Mouse (Mus musculus) retina, embryonic 14.5 days (tissue): ENCODE measurements around the gene Rxylt1.

ENCODE experiments used
- DNase-seq: peaks from one replicate; pipeline ENCODE4 v3.0.0-alpha.2; 2015; ENCODE audit warnings: low spot score

Gene Rxylt1

DNA sequence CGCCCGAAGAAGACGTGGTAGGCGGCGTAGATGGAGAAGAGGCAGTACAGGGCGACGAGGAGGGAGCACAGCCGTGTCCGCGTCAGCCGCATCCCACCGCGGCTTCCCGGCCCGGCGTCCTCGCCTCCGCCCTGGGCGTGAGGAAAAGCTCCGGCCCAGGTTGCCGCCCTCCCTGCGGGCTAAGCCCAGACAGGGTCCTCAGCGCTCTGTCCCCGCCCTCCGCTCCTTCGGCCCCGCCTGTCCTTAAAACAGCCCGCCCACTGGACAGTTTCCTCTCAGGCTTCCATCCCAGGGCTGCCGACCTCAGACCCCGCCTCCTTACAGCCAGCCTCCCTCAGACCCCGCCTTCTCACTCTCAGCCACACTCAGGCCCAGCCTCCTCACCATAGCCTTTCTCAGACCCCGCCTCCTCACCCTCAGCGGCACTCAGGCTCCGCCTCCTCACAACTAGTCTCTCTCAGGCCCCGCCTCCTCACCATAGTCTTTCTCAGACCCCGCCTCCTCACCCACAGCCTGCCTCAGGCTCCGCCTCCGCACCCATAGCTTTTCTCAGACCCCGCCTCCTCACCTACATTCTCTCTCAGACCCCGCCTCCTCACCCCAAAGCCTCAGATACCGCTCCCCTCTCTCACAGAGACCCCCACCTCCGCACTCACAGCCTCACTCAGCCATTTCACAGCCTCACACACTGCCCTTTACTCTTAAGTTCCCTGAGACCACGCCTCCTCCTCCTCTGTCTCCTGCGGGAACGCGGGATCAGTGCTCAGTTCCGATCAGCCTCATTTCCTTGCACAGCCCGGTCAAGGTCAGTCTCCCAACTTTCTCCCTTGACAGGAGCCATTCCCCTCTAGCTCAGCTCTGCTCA, at the start of gene Rxylt1:
Gene Rxylt1, minus strand, starts transcription at position 392 of the 865 bp plus-strand sequence.
- peak; percentile 99 for DNase-seq

DNA sequence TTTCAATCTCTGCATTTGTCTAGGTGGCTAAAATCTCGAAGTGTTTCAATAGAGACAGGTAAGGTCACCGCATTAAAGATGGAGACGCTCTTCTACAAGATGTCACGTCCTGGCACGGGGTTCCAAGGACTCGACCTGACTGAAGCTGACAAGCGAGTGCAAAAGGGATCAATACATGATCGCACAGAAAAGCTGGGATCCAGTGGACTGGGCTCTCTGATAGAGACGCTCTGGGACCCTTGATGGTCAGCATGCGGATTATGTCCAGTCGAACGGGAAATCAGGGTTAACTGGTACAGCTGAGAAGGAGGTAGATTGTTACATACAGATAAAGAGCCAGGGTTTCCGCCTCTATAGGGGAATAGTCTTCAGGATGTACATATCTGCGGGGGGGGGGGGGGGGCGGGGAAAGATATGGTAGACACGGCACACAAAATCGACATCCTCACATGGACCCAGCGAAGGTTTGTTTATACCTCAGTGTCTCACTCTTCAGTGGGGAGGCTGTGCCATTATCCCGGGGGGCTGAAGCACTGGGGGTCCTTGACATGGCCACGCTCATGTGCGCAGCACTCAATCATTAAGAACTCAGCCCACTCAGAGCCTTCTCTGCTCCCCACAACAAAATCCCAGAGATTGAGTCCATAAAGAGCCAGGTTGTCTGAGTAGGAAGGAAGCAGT, 24.3 kb upstream of the Rxylt1 start:
- DNase-seq: peak; percentile 48

DNA sequence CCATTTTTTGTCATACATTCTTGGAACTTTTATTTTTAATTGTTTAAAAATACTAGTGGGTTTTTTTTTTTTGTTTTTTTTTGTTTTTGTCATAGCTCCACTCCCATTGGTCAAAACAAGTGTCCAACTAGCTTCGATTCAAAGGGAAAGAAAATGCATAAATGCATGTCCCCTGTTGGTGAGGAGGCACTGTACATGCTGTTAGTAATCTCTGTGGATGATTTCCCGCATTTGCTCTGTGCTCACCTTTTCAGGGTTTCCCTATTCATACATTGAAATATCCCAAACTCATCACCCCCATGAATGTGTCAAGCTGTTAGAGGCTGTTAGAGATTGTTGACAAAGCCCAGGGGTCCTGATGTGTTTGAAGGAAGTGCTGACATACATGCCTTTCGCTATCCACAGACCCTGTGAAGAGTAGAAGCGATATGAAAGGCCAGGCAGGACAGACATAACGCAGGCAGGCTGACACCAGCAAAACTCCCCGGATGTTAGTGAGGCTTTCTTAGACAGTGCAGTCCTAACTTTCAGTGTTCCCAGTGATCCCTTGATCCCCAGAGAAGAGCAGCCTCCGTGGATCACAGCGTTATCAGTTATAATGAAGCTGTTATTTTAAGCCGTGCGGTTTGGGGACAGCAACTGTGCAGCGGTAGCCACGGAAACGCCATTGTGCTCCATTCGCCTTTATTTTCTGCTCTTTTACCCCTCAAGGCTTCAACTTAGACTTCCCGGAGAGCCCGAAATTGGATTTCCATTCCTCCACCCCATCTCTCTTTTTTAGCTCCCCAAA, 23.5 kb upstream of the Rxylt1 start:
- DNase-seq: peak; percentile 45

DNA sequence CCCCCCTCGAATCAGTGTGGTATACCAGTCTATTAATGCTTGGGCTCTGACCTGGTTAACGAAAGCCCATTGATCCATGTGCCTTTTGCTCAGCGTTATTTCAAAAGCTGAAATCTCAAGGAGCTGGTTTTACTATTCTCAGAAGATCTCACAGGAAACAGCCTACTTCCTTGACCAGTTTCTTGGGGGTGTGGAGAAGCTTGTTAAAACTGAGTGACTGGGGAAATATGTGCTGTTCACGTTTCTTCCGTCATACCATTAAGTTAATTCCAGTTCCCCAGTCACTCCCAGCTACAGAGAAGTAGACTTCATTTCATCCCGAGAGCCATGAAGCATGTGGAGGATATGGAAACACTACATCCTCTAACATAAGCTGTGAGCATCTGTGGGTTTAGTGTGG, 22.3 kb upstream of the Rxylt1 start:
- no peak for DNase-seq

DNA sequence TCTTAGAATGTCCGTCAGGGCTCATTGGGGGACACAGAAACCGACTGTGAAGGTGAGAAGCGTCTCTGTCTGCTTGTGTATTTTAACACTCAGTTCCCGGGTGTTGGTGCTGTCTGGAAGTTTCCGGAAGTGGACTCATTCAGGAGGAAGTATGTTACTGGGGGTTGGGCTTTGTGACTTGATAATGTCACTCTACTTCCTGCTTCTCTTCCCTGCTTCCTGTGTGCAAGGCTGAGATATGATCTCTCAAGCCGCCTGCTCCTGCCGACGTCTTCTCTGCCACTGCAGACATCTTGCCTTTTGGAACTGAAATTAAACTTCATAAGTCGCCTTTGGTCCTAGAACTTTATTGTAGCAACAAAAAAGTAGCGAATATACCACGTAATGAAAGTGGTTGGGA, 19.5 kb upstream of the Rxylt1 start:
- DNase-seq: no peak

DNA sequence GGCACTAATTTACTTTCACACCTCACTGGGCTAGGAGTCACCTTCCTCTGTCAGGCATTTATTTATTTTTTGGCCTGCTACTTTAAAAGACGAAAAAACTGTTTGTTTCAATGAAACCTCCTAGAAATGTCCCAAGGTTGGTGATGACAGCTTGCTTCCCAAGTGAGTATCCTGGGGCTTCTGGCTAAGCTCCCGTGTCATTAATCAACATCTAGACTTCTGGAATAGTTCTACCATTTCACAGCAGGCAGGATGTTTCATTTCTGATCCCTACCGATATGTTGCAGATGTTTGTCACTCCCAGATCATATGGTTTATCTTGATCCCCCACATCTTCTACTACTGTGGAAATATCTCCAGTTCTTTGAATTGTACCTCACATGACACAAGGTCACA, 9.5 kb upstream of the Rxylt1 start:
- no peak for DNase-seq

DNA sequence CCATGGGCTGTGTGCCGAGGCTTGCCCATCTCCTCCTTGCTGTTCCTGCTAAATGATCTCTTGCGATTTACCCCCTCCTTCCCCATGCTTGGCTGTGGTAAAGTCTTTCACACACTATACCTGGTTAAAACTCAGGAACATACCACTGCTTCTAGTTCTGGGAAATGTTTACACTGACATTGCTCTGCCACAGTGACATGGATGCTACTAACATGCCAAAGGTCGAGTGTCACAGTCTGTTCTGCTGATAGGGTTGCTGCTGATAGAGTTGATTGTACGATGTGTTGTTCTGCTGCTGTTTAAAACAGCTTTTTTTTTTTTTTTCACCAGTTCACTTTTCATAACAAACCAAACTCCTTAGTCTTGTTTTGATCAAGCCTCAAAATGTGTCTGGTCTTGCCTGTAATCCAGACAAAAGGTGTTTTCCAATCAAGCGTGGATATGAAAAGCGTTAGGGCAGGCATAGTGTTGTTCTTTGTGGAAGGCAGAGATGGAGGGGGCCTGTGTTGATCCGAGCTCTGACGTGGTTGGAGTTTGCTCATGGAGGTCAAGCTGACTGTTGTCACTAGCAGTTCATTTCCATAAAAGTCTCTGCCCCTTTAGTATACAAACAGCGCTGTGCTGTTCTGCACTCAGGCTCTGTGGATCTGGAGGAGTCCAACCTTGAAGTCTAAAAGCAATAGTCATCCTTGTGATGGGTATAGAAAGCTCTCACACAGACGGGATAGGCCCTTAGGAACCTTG, 8.9 kb upstream of the Rxylt1 start:
- DNase-seq: no peak

DNA sequence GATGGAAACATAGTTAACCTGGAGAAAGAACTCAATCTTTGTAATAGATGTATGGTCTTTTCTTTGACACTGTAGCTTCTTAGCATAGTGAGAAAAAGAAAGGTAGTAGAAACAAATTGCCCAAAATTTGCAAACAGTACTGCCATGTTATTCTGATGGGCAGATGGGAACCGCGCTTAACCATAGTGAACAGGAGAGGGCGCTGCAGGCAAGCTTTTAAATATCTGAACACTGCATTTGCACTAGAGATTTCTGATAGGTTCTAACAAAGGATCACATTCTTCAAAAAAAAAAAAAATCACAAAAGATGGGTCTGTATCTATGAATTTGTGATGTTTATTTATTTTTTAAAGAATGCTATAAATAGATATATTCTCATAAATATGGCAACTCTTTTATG, 8.2 kb upstream of the Rxylt1 start:
- peak; percentile 89 for DNase-seq

DNA sequence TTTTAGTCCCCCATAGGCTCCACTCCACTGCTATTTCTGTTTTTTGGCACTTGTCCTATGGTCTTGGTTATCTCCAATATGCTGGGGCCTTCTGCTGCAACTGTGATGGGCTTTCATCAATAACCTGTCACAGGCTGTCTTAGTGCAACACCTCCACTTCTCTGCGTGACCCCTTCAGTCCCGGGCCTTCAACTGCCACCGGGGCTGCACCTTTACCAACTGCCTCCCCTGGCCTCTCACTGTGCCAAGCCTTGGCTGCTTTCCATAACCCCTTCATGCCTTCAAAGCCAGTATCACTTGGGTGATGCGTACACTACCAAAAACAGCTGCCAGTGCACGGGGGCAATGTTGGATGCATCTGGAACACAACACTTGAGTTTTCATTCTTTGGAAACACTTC, 5.5 kb upstream of the Rxylt1 start:
- DNase-seq: no peak

DNA sequence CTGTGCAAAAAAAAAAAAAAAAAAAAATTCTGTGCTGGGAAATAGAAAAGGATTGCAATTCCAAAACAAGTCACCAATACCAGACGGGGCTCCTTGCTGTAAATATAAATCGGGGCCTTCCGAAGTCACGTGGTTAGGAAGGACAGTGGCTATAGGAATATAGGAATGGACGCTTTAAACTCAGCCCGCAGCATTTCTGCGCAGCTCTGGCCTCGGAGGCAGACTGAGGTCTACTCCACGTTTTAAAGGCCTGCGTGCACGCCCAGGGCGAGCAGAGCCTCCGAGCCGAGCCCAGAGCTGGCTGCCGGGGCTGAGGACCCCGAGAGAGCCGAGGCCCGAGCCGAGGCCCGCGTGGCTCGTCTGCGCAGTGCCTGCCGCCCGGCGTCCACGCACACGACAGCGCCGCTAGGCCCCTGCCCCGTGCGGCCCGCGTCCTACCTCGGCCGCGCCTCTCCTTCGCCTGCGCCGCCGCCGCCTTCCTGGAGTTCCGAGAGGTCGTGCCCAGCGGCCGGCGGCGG, 650 bp downstream of the Rxylt1 start:
- DNase-seq: no peak

DNA sequence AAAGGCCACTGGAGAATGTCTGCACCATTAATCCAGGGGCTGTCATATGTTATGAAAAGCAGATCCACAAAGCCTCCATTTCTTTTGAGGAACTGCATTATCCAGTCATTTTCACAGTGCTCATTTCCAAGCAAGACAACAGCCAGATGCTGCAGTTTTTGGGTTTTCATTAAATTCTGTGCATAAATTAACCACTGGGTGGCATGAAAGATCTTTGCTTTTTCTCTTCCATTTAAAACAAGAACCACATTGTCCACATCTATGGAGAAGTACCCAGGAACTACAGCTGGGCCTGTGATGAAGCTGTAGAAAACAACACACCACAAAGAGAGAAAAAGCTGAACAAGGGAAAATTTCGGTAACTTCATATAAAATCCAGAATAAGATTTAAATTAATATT, 6.7 kb downstream of the Rxylt1 start:
- no peak for DNase-seq

DNA sequence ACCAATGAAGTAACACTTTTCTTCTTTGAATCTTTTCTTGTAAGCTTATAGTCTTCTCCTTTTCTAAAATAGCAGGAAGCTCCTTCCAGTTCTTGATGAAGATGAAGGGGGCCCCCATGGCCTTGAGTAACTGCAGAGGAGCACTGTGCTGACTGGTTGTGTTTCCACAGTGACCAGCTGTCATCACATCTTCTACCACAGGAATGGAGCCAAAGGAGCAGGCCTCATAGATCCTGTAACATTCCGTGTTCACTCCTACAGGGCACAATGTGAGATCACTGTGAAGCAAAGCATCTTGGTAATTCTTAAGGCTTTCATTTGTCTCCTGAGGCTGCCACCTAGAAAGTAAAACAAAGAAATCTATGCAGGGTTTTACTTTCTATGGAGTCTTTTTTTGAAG, 15.8 kb downstream of the Rxylt1 start:
- DNase-seq: no peak

DNA sequence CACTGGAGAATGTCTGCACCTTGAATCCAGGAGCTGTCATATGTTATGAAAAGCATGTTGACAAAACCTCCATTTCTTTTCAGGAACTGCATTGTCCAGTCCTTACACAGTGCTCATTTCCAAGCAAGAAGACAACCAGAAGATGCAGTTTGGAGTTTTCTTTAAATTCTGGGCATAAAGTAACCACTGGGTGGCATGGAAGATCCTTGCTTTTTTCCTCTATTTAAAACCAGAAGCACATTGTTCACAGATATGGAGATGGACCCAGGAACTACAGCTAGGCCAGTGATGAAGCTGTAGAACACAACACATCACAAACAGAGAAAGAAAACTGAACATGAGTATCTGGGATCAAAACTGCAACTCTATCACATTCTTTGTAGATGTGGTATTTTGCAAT, 28.0 kb downstream of the Rxylt1 start:
- DNase-seq: no peak

DNA sequence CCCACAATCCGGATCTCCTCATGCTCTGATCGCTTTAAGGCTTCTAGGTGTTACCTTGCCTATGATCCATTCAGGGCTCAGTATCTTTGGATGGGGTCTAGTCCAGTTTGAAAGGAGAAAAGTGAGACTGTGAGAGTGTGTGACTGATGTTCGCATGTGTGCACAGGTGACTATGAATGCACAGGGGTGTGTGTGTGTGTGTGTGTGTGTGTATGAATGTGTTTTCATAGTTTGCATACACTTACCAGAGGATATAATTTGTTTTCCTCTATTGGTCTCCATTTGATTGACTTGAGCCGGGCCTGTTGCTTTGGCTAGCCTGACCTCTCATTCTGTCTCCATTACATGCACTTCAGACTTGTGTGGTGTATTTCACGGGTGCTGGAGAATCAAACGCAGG, 41.3 kb downstream of the Rxylt1 start:
- no peak for DNase-seq

DNA sequence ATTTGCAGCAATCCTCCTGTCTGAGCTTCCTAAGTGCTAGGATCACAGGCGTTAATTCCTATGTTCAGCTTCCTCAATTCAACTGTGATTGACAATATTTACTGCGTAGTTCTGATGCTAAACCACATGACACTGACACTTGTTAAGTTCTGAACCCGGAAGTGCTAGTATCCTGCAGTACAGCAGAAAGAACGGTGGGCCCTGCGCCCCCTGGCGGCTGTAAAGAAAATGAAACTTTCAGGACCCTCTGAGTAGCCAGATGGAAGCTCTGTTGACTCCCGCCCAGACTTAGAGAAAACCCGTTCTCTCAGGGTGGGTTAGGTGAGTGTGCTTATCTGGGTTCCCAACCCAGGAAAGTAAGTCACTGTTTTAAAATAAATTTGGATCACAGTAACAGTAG, 42.6 kb downstream of the Rxylt1 start:
- DNase-seq: peak; percentile 87

DNA sequence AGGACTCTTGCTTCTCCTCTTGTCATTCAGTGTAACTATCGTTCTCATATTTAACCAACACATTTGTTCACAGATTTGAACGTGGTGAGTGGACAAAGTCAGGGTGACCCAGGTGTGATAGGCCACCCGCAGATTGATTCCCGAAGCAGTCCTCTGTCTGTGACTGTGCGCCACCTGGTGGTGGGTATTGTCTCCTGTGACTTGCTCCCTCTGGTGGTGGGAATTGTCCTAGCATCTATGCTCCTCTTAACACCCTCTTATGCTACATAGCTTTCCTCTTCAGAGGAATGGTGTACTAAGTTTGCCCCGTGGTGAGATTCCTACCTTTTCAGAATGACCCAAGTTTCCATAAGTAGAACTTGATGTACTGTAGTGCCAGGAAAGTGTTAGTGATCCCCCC, 45.3 kb downstream of the Rxylt1 start:
- DNase-seq: peak; percentile 94

DNA sequence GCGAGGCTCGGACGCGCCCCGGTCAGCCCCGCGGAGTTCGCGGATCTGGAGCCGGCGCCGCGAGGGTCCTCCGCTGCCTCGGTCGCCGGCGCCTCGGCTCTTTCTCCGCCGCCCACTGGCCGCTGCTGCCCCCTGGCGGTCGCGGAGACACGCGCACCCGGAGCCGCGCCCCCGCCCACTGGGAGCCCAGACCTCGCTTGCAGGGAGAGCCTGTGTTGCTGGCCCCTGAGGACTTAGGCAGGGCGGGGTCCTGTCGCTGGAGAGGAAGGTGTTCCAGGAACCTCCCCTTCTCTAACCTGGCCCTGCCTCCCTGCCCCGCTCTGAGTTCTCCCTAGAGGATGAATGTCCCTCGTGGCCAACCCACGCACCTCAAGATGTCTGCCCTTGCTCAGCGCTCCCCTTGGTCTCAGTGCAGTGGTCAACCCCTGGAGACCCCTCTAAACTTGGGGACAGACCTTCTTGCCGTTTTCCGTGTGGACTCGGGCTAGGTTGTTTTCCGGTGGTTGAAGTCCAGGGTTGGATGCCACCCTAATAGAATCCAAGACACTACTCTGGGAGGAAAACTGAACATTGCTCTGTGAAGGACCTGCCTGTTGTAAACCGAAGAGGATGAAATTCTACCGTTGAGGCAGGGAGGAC, 49.3 kb downstream of the Rxylt1 start:
- peak; percentile 86 for DNase-seq

DNA sequence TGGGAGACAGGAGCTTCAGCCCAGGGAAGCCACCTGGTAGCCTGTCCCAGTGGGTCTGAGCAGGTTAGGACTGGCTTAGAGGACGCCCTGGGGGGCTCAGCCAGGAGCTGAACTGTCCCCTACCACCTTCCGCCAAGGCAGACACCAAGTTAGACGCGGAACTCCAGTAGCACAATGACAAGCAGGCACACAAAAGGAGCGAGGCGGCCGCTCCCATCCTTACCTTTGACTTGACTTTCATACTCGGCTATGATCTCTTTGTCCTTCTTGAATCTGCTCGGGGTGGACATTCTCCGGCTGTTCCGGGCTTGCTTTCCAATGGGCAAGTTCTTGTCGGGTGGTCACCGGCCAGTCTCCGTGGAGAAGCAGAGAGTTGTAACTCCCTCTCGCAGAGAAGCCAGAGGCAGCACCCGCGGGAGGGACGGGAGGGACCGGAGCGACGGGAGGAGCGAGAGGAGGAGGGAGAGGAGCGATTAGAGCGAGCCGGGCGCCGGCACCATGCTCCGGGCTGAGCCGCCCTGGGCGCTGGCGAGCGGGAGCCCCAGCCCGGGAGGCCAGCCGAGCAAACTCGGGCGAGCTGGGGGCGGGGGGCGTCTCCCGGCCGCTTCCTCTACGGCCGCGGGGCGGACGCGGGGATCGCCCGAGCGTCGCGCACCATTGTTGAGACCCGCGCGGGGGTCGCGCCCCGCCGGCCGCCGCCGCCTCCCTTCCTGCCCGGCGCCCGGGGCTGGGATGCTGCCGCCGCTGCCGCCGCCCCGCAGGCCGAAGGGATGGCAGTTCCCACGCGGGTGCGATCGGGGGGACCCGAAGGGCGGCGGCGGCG, 50.1 kb downstream of the Rxylt1 start, which contains the start of gene Srgap1:
Gene Srgap1, minus strand, starts transcription at position 412 of the 823 bp plus-strand sequence.
- peak; percentile 70 for DNase-seq

DNA sequence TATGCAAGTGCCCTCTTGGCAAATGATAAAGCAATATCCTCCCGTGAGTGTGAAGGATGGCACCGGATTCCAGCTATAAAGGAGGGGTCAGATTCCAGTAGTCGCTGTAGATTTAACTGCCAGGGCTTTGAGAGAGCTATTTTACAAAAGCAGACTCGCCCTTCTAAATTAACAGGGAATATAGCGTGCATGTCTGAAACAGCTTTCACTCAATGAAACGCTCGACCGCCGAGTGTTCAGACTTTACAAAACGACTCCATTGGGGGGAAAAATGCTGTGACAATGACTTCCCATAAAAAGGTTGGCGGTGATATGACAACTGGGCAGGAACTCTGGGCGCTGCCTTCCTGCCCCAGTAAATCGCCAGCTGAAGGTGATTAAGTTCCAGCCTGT, 50.7 kb downstream of the Rxylt1 start:
- DNase-seq: peak; percentile 48

DNA sequence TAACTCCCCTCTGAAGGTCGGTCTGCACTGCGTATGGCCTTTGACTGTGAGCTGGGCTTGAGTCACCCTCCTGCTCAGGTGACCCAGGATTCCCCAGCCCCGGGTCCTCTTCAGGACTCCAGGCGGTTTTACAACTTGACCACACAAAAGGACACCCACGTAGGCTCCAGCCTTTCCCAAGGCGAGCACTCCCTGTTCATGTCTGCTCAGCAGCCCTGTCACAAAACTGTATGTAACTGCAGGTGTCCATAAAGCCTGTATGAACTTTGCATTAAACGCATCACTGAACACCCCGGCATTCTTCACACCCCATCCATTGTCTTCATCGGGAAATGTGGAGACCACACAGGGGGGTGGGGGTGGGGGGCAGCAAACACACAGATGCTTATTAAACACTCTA, 51.2 kb downstream of the Rxylt1 start:
- DNase-seq: peak; percentile 71
